Mouse (Mus musculus) bone marrow macrophage, adult 2 months (primary cell): ENCODE data around the gene C2cd5. TPM values are rescaled to one million over a fixed set of nuclear protein-coding genes. Genes with fewer than 3 reads are reported as not detected.

ENCODE experiments used
- H3K27ac ChIP-seq: 2 replicates; pipeline ENCODE4 v1.5.1; 2012; ENCODE audit warnings: low read depth, low read length; ENCODE audit not compliant: insufficient read depth
- H3K4me1 ChIP-seq: 2 replicates; pipeline ENCODE4 v1.6.1; 2012; ENCODE audit warnings: low read length; ENCODE audit not compliant: control insufficient read depth, insufficient read depth
- H3K4me3 ChIP-seq: 2 replicates; pipeline ENCODE4 v1.5.1; 2012; ENCODE audit warnings: mild to moderate bottlenecking, low read length, moderate library complexity; ENCODE audit not compliant: insufficient read depth
- CTCF ChIP-seq: IDR thresholded peaks from 2 replicates; pipeline ENCODE4 v1.5.1; 2012; ENCODE audit warnings: low read depth, mild to moderate bottlenecking, low read length, moderate library complexity
- POLR2A ChIP-seq: IDR thresholded peaks from 2 replicates; pipeline ENCODE4 v1.6.1; 2012; ENCODE audit warnings: mild to moderate bottlenecking, low read depth, low read length, borderline replicate concordance
- polyA plus RNA-seq: library from polyadenylated mRNA; stranded (reverse); fragments of >200 nt; gene quantifications from 2 replicates; pipeline ENCODE4 v1.2.4, GENCODE M21; 2012; ENCODE audit not compliant: missing spikeins, insufficient read depth, insufficient read length

The C2cd5 gene
- polyA plus RNA-seq, 1 experiment, result 27.1 TPM

GRCm38 (mm10) chr6:143119325-143119724 is 19.4 kb upstream of the C2cd5 start:
- TF ChIP-seq POLR2A (no peak), CTCF (no peak)
- Histone ChIP-seq H3K4me3 (no peak overlapping the region), H3K27ac (no peak overlapping the region), H3K4me1 (peaks cover 9% of the 10 kb centered on the region)

DNA sequence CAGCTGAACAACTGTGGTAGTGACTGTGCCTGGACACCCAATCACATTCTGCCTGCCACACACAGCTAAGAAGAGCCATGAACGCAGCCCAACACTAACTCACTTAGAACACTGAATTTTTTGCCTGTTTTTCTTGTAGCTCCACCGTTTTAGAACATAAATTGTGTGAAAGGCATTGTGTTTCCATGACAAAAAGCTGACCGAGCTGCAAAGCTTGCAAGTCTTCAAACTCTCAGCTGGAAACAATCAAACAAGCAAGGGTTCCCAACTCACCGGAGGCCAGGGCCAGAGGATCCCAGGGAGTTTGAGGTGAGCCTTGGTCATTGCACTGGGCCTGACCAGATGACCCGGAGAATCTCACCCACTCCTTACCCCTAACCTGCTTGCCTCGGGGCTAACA is 16.8 kb upstream of the C2cd5 start:
- no peak for TF ChIP-seq POLR2A
- TF ChIP-seq CTCF, result no peak
- Histone ChIP-seq H3K4me1 (peaks cover 15% of the 10 kb centered on the region), H3K4me3 (no peak overlapping the region), H3K27ac (no peak overlapping the region)

GRCm38 (mm10) chr6:143115505-143115904 is 15.6 kb upstream of the C2cd5 start:
- Histone ChIP-seq H3K27ac (peak overlapping the region; percentile 63; the same call in 1 of the 2 replicates), H3K4me3 (no peak overlapping the region), H3K4me1 (peaks cover 15% of the 10 kb centered on the region)
- TF ChIP-seq POLR2A (no peak), CTCF (no peak)

- Histone ChIP-seq H3K4me3 (peak overlapping the region; percentile 29), H3K27ac (peak overlapping the region; percentile 63), H3K4me1 (peaks cover 15% of the 10 kb centered on the region)
- TF ChIP-seq CTCF, result no peak
- TF ChIP-seq POLR2A, result no peak
Measured at GRCm38 (mm10) chr6:143115011-143115445, 15.1 kb upstream of the C2cd5 start.

- H3K27ac ChIP-seq, result peak overlapping the region; percentile 63
- peak overlapping the region; percentile 29 for H3K4me3 ChIP-seq
- peaks cover 15% of the 10 kb centered on the region for H3K4me1 ChIP-seq
- TF ChIP-seq CTCF (no peak), POLR2A (no peak)
Measured at GRCm38 (mm10) chr6:143114556-143114955, 14.6 kb upstream of the C2cd5 start.

DNA sequence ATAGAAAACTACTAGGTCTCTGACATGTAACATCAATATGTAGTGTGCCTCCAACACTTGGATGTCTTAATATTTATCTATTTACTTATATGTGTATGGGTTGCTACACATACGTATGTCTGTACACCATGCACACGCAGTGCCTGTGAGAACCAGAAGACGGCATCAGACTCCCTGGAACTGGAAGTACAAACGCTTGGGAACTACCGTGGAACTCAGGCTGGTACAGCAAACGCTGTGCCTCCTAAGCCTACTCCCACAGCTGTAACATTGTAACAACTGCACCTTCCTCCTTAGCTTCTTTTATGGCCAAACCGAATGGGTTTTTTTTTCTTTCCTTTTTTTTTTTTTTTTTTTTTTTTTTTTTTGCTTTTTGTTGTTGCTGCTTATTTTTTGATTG is 10.4 kb upstream of the C2cd5 start:
- Histone ChIP-seq H3K4me3 (no peak overlapping the region), H3K4me1 (peaks cover 13% of the 10 kb centered on the region), H3K27ac (no peak overlapping the region)
- TF ChIP-seq POLR2A, result no peak
- no peak for TF ChIP-seq CTCF

DNA sequence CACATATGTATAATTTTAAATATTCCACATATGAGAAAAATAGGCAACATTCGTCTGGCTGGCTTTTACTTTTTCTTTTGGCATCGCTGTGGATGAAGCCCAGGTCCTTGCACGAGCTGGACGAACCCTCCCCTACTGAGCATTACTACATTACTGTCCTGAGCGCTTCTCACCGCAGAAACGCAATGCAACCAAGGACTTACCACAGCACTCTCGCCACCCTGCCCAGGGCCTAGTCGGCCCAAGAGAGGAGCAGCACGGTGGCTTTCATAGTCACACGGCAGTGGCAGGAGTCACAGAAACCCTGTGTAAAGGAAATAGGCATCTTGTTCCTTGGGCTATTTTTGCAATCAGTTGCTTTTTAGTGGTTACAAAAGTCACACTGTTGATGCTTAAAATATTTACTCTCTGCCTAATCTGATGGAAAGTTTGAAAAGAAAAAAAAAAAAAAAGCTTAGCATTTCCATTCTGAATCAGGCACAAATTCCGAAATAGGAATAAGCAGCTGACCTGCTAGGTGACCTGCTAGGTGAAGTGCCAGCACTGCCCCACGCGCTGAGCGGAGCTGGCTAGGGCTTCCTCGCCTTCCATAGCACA is 9.8 kb upstream of the C2cd5 start:
- TF ChIP-seq CTCF (no peak), POLR2A (no peak)
- Histone ChIP-seq H3K27ac (no peak overlapping the region), H3K4me1 (peaks cover 7% of the 10 kb centered on the region), H3K4me3 (no peak overlapping the region)

DNA sequence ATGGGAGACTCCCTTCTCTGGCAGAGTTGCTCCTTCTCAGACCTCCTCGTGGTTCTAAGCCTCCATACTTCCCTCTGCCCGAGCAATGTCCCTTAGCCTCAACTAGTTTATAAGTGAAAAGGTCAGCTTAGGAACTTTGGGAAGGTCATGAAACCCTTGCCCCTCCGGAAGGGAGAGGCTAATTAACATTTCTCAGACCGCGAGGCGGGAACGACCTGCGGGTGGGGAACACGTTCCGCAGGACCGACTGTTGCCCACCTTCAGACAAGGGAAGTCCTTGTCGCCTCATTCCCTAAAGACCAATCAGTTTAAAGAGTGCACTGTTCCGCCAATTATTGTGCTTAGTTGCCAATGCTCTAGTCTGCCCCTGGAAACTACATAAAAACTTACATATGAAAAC is 8.1 kb upstream of the C2cd5 start:
- TF ChIP-seq POLR2A (no peak), CTCF (no peak)
- Histone ChIP-seq H3K4me1 (no peaks in the 10 kb centered on the region), H3K4me3 (no peak overlapping the region), H3K27ac (no peak overlapping the region)

GRCm38 (mm10) chr6:143107611-143108010 is 7.7 kb upstream of the C2cd5 start:
- no peak for TF ChIP-seq CTCF
- Histone ChIP-seq H3K27ac (no peak overlapping the region), H3K4me1 (no peaks in the 10 kb centered on the region), H3K4me3 (no peak overlapping the region)

- TF ChIP-seq CTCF, result no peak
- no peak for TF ChIP-seq POLR2A
- H3K27ac ChIP-seq, result no peak overlapping the region
- H3K4me1 ChIP-seq, result no peaks in the 10 kb centered on the region; the same call in 1 of the 2 replicates
- no peak overlapping the region for H3K4me3 ChIP-seq
Measured at GRCm38 (mm10) chr6:143105766-143106165, 5.8 kb upstream of the C2cd5 start.
